Mouse (Mus musculus): ENCODE results near the gene Gm32802.
"Not testable (repeated sequence)": the region's sequence is repeated elsewhere in the genome, so short reads cannot be mapped to it uniquely, and the experiment has no call there.

- not testable (repeated sequence) for TF ChIP-seq CTCF (IDR thresholded peaks at IDR 0.05 in 2 of 3, conservative IDR thresholded peaks at IDR 0.05 in 1 of 3; ENCODE audit: control insufficient read depth in 1 of 3, insufficient read depth in 1 of 3, low read depth in 2 of 3, low read length in 3 of 3, poor library complexity in 1 of 3, severe bottlenecking in 1 of 3); SIN3A (IDR thresholded peaks at IDR 0.05; ENCODE audit: low read length); POLR2AphosphoS2 (IDR thresholded peaks at IDR 0.05; ENCODE audit: low read length); EP300 (IDR thresholded peaks at IDR 0.05; ENCODE audit: low read depth in 1 of 2, low read length in 2 of 2); RCOR1 (IDR thresholded peaks at IDR 0.05; ENCODE audit: low read depth, low read length); MAX (IDR thresholded peaks at IDR 0.05; ENCODE audit: low read length); NRF1 (IDR thresholded peaks at IDR 0.05; ENCODE audit: insufficient read depth, low read depth, low read length, poor library complexity, severe bottlenecking); MYC (IDR thresholded peaks at IDR 0.05; ENCODE audit: low read depth, low read length); POLR2A (IDR thresholded peaks at IDR 0.05; ENCODE audit: control insufficient read depth in 1 of 2, insufficient read depth in 1 of 2, low read depth in 1 of 2, low read length in 2 of 2, poor library complexity in 1 of 2); UBTF (IDR thresholded peaks at IDR 0.05; ENCODE audit: borderline replicate concordance, insufficient read depth, low read depth, low read length); RAD21 (IDR thresholded peaks at IDR 0.05; ENCODE audit: low read depth, low read length); KAT2A (conservative IDR thresholded peaks at IDR 0.05; ENCODE audit: low read depth, low read length)
These were observed 9.4 kb upstream of the Gm32802 start for GRCm38 (mm10) chr10:118249006-118249595.
